Mouse (Mus musculus) kidney, embryonic 14.5 days (tissue): ENCODE measurements at regions not wholly inside any gene's neighbourhood (a gene's known extent, or its start where the extent isn't known, plus 50 kb on each side); places are given as distances from the start of the nearest gene placed in this dataset.

ENCODE experiments used
- ATAC-seq: fragments of 200-750 bp; cut with Nextera tagmentation; 2 replicates; pipeline ENCODE4 v1.8.0; 2017; ENCODE audit warnings: moderate number of reproducible peaks, mild to moderate bottlenecking, moderate TSS enrichment, moderate library complexity; ENCODE audit not compliant: low FRiP score, low TSS enrichment
- H3K27ac ChIP-seq: fragments of 300-500 bp; sonication (generic); 2 replicates; pipeline ENCODE4 v1.5.1; 2014; ENCODE audit warnings: low read depth, mild to moderate bottlenecking, low read length, moderate library complexity, mixed read lengths
- H3K27me3 ChIP-seq: fragments of 300-500 bp; sonication (generic); 2 replicates; pipeline ENCODE4 v1.6.1; 2014; ENCODE audit warnings: mild to moderate bottlenecking, low read length; ENCODE audit not compliant: control insufficient read depth, insufficient read depth
- H3K36me3 ChIP-seq: fragments of 300-500 bp; sonication (generic); 2 replicates; pipeline ENCODE4 v1.6.1; 2014; ENCODE audit warnings: low read length, mixed read lengths; ENCODE audit not compliant: control insufficient read depth, insufficient read depth
- H3K4me1 ChIP-seq: fragments of 300-500 bp; sonication (generic); 2 replicates; pipeline ENCODE4 v1.6.1; 2014; ENCODE audit warnings: low read length, mixed read lengths; ENCODE audit not compliant: control insufficient read depth, insufficient read depth
- H3K4me2 ChIP-seq: fragments of 300-500 bp; sonication (generic); replicated peaks from 2 replicates; pipeline ENCODE4 v1.6.1; 2014; ENCODE audit warnings: low read depth, mild to moderate bottlenecking, low read length
- H3K4me3 ChIP-seq: fragments of 300-500 bp; sonication (generic); 2 replicates; pipeline ENCODE4 v1.5.1; 2014; ENCODE audit warnings: mild to moderate bottlenecking, low read length
- H3K9ac ChIP-seq: fragments of 300-500 bp; sonication (generic); 2 replicates; pipeline ENCODE4 v1.6.1; 2014; ENCODE audit warnings: low read depth, mild to moderate bottlenecking, low read length, moderate library complexity
- H3K9me3 ChIP-seq: fragments of 300-500 bp; sonication (generic); 2 replicates; pipeline ENCODE4 v1.6.1; 2016; ENCODE audit warnings: low read length; ENCODE audit not compliant: control insufficient read depth
- WGBS: fragments of 180-500 bp; shearing (Covaris S2); extraction: QIAGEN DNeasy Blood & Tissue Kit; methylation state at CpG from one replicate; pipeline ENCODE4 v1.1.7; 2014; 5-methylcytosine and 5-hydroxymethylcytosine counted together

DNA sequence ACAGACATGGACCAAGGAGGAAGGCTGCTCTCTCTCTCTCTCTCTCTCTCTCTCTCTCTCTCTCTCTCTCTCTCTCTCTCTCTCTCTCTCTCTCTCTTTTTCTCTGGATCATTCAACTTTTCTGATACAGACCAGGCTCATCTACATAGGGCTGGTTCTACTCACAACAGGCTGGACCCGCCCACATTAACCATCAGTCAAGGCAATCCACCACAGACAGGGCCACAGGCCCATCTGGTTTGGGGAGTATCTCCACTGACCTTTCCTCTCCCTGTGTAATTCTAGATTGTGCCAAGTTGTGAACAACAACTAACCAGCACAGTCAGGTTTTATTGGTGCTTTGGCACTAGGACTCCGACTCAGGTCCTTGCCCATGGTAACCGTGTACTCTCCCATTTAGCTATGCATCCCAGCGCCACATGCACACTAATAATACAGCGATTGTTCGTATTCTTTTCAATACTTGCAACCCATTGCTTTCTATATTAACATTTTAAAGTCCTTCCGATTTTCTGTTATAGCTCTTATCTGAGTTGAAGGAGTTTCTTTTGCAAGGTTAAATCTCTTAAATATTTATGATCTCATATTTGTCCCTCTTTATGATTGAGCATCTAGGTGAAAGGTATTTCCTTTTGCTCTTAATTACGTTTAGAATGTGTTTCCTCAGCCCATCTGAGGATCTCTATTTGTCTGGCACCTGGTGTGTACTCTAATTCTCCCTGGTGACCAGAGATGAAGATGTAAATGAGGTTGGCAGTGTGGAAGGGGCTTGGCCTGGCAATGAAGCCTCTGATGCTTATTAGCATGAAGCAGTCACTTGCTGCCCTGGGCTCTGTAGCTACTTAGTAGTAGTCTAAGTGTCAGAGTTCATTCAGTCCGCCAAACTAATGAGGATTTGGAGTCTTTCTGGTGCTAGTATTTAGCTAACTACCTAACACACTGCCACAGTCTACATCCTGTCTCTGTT, 117.7 kb upstream of the App start:
- Histone ChIP-seq H3K4me2 (no peak overlapping the region), H3K9ac (no peak overlapping the region), H3K27ac (no peak overlapping the region), H3K9me3 (no peaks in the 10 kb centered on the region), H3K4me3 (no peak overlapping the region), H3K36me3 (no peaks in the 10 kb centered on the region), H3K27me3 (no peaks in the 10 kb centered on the region), H3K4me1 (no peaks in the 10 kb centered on the region)
- no peak for ATAC-seq
- 88% methylated on average over 9 of the region's 9 CpGs for WGBS

DNA sequence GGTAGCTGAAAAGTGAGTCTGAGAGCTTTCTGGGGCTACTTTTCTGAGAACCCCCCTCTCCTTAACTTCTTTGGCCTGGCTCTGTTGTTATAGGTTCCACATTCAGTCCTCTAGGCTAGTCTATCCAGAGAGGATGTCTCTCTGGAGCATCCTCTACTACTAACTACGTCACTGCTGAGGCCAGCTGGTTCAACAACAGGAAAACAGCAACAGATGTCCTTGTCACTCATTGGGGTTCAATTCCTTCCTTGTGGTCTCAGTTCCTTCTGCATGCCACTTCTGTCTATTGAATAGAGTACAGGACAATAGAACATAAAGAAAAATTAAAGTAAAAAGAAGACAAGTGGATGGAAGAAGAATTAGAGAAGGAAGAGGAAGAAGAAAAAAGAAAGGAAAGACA, 104.3 kb upstream of the App start:
- H3K9ac ChIP-seq = no peak overlapping the region
- 77% methylated on average over 1 of the region's 1 CpGs for whole genome bisulfite sequencing
- H3K4me2 ChIP-seq = no peak overlapping the region
- no peak for ATAC-seq
- no peak overlapping the region for H3K27ac ChIP-seq
- H3K36me3 ChIP-seq = no peaks in the 10 kb centered on the region
- H3K4me1 ChIP-seq = no peaks in the 10 kb centered on the region
- no peaks in the 10 kb centered on the region for H3K9me3 ChIP-seq
- no peaks in the 10 kb centered on the region for H3K27me3 ChIP-seq
- H3K4me3 ChIP-seq = no peak overlapping the region

DNA sequence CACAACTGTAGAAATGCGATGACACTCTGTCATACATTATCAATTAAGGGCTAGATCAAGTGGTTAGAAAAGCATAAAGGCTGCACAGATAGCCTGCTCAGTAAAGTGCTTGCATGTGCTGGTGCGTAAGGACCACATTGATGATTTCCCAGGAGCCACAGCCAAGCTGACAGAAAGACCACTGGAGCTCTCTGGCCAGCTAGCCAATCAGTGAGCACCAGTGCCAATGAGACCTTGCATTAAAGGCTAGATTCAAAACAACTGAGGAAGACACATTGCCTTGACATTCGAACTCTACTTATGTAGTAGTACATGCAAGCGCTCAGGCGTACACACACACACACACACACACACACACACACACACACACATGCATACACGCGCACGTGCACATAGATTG, 96.1 kb upstream of the App start:
- whole genome bisulfite sequencing = 74% methylated on average over 8 of the region's 8 CpGs

DNA sequence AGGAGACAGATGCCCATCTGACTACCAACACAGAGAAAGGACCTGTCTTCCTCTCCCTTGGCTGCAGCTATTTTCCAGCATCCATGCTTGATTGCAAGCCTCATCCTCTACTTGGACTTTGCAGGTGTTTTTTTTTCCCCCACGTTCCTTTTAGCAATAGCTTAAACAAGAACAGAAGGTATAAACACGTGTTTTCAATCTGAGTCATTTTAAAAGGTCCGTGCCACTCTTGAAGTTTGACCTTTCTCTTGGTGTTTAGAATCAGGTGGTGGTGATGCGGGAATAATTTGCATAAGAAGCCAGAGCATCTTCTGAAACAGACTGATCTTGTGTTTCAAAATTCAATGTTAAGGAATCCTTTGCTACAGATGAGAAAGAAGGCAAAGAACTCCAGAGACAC, 86.3 kb upstream of the App start:
- no peak overlapping the region for H3K4me2 ChIP-seq
- H3K4me3 ChIP-seq = no peak overlapping the region
- H3K4me1 ChIP-seq = no peaks in the 10 kb centered on the region
- no peak for ATAC-seq
- WGBS = 82% methylated on average over 4 of the region's 4 CpGs
- no peak overlapping the region for H3K27ac ChIP-seq
- H3K27me3 ChIP-seq = no peaks in the 10 kb centered on the region
- 0 out of 2 replicates have a peak, but pooled peaks cover 2% of the 10 kb centered on the region for H3K9me3 ChIP-seq
- no peak overlapping the region for H3K9ac ChIP-seq
- no peaks in the 10 kb centered on the region for H3K36me3 ChIP-seq

More for the DNA sequence above, 96.1 kb upstream of the App start:
- ATAC-seq = peak; percentile 43; the same call in 1 of the 2 replicates
- Histone ChIP-seq H3K4me1 (no peaks in the 10 kb centered on the region), H3K4me2 (no peak overlapping the region), H3K36me3 (no peaks in the 10 kb centered on the region), H3K4me3 (no peak overlapping the region), H3K9ac (no peak overlapping the region), H3K27ac (no peak overlapping the region), H3K9me3 (no peaks in the 10 kb centered on the region), H3K27me3 (no peaks in the 10 kb centered on the region)

DNA sequence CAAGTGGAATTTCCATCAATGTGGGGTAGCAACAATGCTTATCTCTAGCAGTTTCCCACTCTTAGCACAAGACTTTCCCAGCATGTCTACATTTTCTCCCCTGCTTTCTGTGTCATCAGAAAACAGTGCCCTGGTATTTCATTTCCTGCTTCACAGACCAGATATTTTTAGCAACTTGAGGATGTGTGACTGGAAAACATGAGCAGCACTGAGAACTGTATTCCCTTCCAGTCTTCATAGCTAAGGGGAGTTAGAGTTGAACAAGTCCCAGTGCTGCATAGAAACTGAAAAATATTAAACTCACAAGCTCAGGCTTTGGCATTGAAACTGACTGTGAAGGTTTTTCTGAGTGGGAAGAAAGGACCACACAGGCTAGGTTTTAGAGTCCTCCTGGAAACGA, 73.7 kb upstream of the App start:
- Histone ChIP-seq H3K9me3 (no peaks in the 10 kb centered on the region), H3K27ac (no peak overlapping the region), H3K4me1 (no peaks in the 10 kb centered on the region), H3K9ac (no peak overlapping the region), H3K4me3 (no peak overlapping the region), H3K27me3 (no peaks in the 10 kb centered on the region), H3K36me3 (no peaks in the 10 kb centered on the region), H3K4me2 (no peak overlapping the region)
- 82% methylated on average over 1 of the region's 1 CpGs for WGBS
- ATAC-seq = no peak

DNA sequence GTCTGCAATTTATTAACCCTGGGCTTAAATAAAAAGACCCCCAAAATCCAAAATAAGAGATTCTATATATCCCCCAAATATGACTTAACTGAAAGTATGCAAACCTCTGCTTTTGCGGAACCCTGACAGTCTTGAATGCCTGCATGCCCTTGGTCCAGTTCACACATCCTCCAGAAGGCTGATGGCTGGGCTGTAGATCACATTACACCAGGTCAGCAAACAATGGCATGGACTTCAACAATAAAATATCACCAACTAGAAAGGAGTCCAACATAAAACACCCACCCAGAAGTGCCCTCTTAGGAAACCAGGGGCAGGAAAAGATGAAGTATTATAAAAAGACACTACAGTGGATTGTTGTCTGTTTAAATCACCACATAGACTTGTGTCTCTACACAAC, 59.5 kb upstream of the App start:
- Histone ChIP-seq H3K27ac (no peak overlapping the region), H3K9me3 (no peaks in the 10 kb centered on the region), H3K27me3 (no peaks in the 10 kb centered on the region), H3K36me3 (no peaks in the 10 kb centered on the region), H3K9ac (no peak overlapping the region), H3K4me1 (no peaks in the 10 kb centered on the region), H3K4me3 (no peak overlapping the region), H3K4me2 (no peak overlapping the region)
- WGBS = 59% methylated on average over 1 of the region's 1 CpGs
- 0 out of 2 replicates have a peak, but pooled peaks have one; percentile 64 for ATAC-seq

DNA sequence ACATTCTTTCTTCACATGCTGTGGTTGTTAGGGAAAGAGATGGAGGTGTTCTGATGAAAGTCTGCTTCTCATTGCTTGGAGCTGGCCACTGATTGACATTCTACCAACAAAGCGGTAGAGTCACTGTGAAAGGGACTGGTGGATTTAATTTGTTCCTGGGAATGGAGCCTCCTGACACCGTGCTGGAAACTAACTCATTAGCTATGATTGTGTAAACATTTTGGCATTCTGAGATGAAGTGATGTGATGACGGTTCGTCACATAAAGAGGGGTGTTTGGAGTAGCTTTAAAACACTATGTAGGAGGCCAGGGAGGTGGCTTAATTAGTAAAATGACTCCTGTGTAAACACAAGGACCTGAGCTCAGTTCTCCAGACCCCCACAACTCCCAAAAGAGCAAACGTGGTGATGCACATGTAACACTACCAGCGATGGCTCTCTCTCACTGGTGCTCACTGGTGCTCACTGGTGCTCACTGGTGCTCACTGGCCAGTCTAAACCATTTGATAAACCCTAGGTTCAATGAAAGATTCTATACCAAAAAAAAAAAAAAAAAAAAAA, 58.4 kb upstream of the App start:
- H3K4me1 ChIP-seq = no peaks in the 10 kb centered on the region
- H3K27me3 ChIP-seq = no peaks in the 10 kb centered on the region
- no peak overlapping the region for H3K4me2 ChIP-seq
- H3K27ac ChIP-seq = no peak overlapping the region
- ATAC-seq = peak; percentile 69
- H3K36me3 ChIP-seq = no peaks in the 10 kb centered on the region
- H3K9me3 ChIP-seq = no peaks in the 10 kb centered on the region
- no peak overlapping the region for H3K9ac ChIP-seq
- WGBS = 23% methylated on average over 6 of the region's 6 CpGs
- H3K4me3 ChIP-seq = no peak overlapping the region

DNA sequence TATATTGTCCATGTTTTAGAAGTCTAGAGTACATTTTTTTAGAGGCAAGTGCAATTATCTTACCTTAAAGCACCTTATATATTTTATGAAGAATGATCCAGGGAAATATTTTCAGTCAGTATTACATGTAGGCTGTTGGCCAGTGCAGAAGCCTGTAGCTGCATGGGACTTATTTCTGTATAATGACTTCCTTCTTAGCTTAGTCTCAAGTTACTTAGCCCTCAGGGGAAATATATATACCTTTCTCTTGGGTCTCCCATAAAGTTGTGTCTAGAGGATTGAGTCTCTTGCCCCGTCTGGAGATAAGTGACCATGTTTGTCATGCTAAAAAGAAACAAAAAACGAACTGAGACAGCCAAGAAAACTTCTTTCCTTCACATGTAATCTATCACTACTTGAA, 57.8 kb upstream of the App start:
- Histone ChIP-seq H3K4me1 (no peaks in the 10 kb centered on the region), H3K27me3 (no peaks in the 10 kb centered on the region), H3K9me3 (no peaks in the 10 kb centered on the region), H3K27ac (no peak overlapping the region), H3K4me2 (no peak overlapping the region), H3K4me3 (no peak overlapping the region), H3K9ac (no peak overlapping the region), H3K36me3 (no peaks in the 10 kb centered on the region)
- WGBS = 16% methylated on average over 2 of the region's 2 CpGs
- ATAC-seq = no peak

DNA sequence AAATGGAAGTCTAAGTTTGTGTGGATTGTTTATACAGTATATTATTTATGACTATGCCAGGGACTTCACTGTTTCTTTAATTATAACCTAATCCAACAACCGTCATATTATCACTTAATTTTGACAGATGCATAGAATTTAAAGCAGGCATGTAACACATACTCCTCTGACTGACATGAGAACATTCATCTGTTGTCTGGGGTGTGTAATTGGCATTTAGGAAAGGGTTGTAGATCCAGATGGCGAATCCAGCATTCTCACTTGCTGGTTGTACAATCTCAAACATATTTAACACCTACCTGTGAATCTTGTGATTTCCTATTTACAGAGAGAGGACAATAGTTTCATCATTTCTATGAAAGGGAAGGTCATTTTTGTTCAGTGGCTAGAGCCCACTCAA, 50.8 kb upstream of the App start:
- Histone ChIP-seq H3K36me3 (no peaks in the 10 kb centered on the region), H3K27ac (no peak overlapping the region), H3K9me3 (no peaks in the 10 kb centered on the region), H3K27me3 (no peaks in the 10 kb centered on the region), H3K4me2 (no peak overlapping the region), H3K9ac (no peak overlapping the region), H3K4me1 (no peaks in the 10 kb centered on the region), H3K4me3 (no peak overlapping the region)
- WGBS = 75% methylated on average over 2 of the region's 2 CpGs
- ATAC-seq = no peak
